Mouse (Mus musculus) forebrain, embryonic 11.5 days (tissue): Measurements from ENCODE around the gene Stpg4. TPM values are rescaled to one million over a fixed set of nuclear protein-coding genes. Genes with fewer than 3 reads are reported as not detected.
A peak's percentile ranks its signal among the peaks of the same experiment; 100 is the strongest.

Experiments used
- ATAC-seq: fragments of 200-750 bp; cut with Nextera tagmentation; replicated peaks from 2 replicates; pipeline ENCODE4 v1.8.0; 2017; ENCODE audit warnings: moderate TSS enrichment; ENCODE audit not compliant: low FRiP score
- DNase-seq: peaks from one replicate; pipeline ENCODE4 v3.0.0-alpha.2; 2017; ENCODE audit warnings: low spot score
- H3K27ac ChIP-seq: fragments of 300-500 bp; sonication (generic); 2 replicates; pipeline ENCODE4 v1.5.1; 2014; ENCODE audit warnings: low read depth, low read length
- H3K27me3 ChIP-seq: fragments of 300-500 bp; sonication (generic); 2 replicates; pipeline ENCODE4 v1.6.1; 2014; ENCODE audit warnings: mild to moderate bottlenecking, low read length, mixed read lengths; ENCODE audit not compliant: control insufficient read depth, insufficient read depth
- H3K36me3 ChIP-seq: fragments of 300-500 bp; sonication (generic); 2 replicates; pipeline ENCODE4 v1.6.1; 2014; ENCODE audit warnings: mild to moderate bottlenecking, low read length, moderate library complexity, mixed read lengths; ENCODE audit not compliant: control insufficient read depth, insufficient read depth
- H3K4me1 ChIP-seq: fragments of 300-500 bp; sonication (generic); replicated peaks from 2 replicates; pipeline ENCODE4 v1.6.1; 2014; ENCODE audit warnings: low read length, mixed read lengths; ENCODE audit not compliant: control insufficient read depth, insufficient read depth
- H3K4me2 ChIP-seq: fragments of 300-500 bp; sonication (generic); 2 replicates; pipeline ENCODE4 v1.6.1; 2014; ENCODE audit warnings: low read depth, mild to moderate bottlenecking, low read length, moderate library complexity, mixed read lengths; ENCODE audit not compliant: severe bottlenecking
- H3K4me3 ChIP-seq: fragments of 300-500 bp; sonication (generic); 2 replicates; pipeline ENCODE4 v1.5.1; 2014; ENCODE audit warnings: low read depth, low read length
- H3K9ac ChIP-seq: fragments of 300-500 bp; sonication (generic); 2 replicates; pipeline ENCODE4 v1.6.1; 2014; ENCODE audit warnings: low read length
- H3K9me3 ChIP-seq: fragments of 300-500 bp; sonication (generic); 2 replicates; pipeline ENCODE4 v1.6.1; 2016; ENCODE audit warnings: low read length, mixed read lengths; ENCODE audit not compliant: control insufficient read depth
- WGBS: fragments of 180-500 bp; shearing (Covaris S2); extraction: QIAGEN DNeasy Blood & Tissue Kit; methylation state at CpG from one replicate; pipeline ENCODE4 v1.1.7; 2014; 5-methylcytosine and 5-hydroxymethylcytosine counted together
- polyA plus RNA-seq: library from polyadenylated mRNA; unstranded; fragments of >200 nt; fragmentation: Nextera tagmentation; extraction: Ambion mirVana; gene quantifications from 2 replicates; pipeline ENCODE4 v1.2.1, GENCODE M21; 2014

Stpg4 gene
- polyA plus RNA-seq, 1 experiment from 2014 or later: not detected

GRCm38 (mm10) chr17:87353745-87354320, 73.7 kb downstream of the Stpg4 start:
- Histone ChIP-seq H3K9ac (no peak overlapping the region), H3K36me3 (no peaks in the 10 kb centered on the region), H3K4me3 (no peak overlapping the region), H3K4me1 (peaks cover 18% of the 10 kb centered on the region), H3K27ac (no peak overlapping the region), H3K4me2 (no peak overlapping the region), H3K9me3 (no peaks in the 10 kb centered on the region), H3K27me3 (no peaks in the 10 kb centered on the region)
- ATAC-seq (no peak), DNase-seq (no peak)
- WGBS: 86% methylated on average over 8 of the region's 8 CpGs

- Histone ChIP-seq H3K9ac (no peak overlapping the region; the same call in 1 of the 2 replicates), H3K36me3 (no peaks in the 10 kb centered on the region), H3K4me2 (no peak overlapping the region), H3K4me1 (peaks cover 21% of the 10 kb centered on the region), H3K27me3 (no peaks in the 10 kb centered on the region), H3K27ac (no peak overlapping the region), H3K9me3 (no peaks in the 10 kb centered on the region), H3K4me3 (no peak overlapping the region)
- ATAC-seq (no peak), DNase-seq (no peak)
- 6% methylated on average over 1 of the region's 1 CpGs for WGBS
Observed at GRCm38 (mm10) chr17:87352898-87353225, 74.7 kb downstream of the Stpg4 start.

DNA sequence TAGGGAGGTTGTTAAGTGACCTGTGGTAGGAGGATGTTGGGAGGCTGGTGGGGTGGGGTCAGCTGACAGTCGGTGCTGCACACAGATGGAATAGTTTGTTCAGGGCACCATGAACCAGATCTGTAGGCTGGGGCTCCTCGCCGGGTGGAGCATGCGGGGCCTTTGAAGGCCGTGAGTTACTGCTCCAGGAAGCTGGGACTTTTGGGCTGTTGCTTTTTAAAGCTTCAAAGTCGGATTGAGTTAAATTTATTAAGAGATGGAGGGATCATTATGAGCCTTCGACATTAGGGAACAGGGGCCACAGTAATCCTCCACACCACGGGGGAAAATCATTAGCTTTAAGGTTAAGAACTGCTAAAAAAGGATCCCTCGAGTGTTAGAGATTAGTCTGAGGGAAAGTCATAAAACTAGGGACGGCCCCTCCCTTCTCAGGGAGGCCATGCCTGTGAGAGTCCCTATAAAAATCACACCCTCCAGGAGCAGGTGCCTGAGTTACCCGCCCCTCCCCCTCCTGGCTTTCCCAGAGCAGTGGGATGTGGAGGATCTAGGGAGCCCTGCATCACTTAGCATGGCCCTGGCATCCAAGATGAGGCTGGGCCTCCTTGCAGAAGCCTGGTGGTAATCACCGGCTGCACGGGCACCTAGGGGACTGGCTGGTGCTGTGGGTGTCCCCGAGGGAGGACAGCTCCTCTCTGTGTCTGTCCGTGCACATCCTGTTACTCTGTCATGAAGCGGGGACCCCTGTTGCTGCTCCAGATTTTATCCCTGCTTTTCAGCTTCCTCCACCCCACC, 75.2 kb downstream of the Stpg4 start:
- H3K9me3 ChIP-seq: no peaks in the 10 kb centered on the region
- peak overlapping the region; percentile 32; the same call in 1 of the 2 replicates for H3K9ac ChIP-seq
- ATAC-seq (peak; percentile 37; the same call in 1 of the 2 replicates), DNase-seq (no peak)
- no peaks in the 10 kb centered on the region for H3K27me3 ChIP-seq
- H3K4me2 ChIP-seq: no peak overlapping the region
- no peaks in the 10 kb centered on the region for H3K36me3 ChIP-seq
- no peak overlapping the region for H3K4me3 ChIP-seq
- H3K4me1 ChIP-seq: peaks cover 21% of the 10 kb centered on the region
- WGBS: 26% methylated on average over 16 of the region's 16 CpGs
- H3K27ac ChIP-seq: no peak overlapping the region

- Histone ChIP-seq H3K36me3 (no peaks in the 10 kb centered on the region), H3K4me3 (no peak overlapping the region), H3K4me1 (peaks cover 21% of the 10 kb centered on the region), H3K9me3 (no peaks in the 10 kb centered on the region), H3K9ac (no peak overlapping the region), H3K27ac (no peak overlapping the region), H3K4me2 (no peak overlapping the region), H3K27me3 (no peaks in the 10 kb centered on the region)
- 32% methylated on average over 20 of the region's 20 CpGs for WGBS
- DNase-seq: no peak
- ATAC-seq: no peak
Observed at GRCm38 (mm10) chr17:87351241-87352105, 76.1 kb downstream of the Stpg4 start.

DNA sequence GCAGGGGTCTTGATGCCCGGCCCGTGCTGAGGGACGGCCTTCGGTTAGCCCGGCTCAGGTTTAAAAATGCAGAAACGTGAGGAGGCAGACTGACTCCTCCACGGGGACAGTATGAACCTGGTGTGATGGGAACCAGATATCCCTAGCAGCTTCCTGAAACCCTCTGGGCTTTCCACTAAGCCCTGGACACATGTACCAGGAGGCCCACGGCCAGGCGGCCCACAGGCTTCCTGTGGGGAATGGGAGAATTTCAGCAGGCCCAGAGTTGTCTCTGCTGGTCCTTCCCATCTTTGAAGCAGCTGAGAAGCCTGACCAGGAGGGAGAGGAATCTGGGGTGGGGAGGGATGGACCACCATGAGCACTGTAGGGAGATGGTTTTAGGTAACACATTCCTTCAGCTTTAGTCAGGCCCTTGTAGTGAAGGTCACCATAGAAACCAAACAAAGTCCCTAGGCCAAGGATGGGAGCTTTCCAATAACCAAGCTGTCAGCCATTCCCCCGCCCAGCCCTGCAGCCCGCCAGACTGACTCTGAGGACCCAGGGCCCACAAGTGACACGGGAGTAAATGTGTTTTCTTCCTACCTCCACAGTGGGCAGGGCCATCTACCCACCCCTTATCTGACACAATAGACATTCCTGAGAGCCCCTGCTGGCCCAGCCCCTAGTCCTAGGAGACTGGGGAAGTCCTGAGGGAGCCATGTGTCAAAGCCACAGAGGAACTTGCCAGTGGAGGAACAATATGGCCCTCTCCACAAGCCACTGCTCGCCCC, 76.9 kb downstream of the Stpg4 start:
- Histone ChIP-seq H3K36me3 (no peaks in the 10 kb centered on the region), H3K4me1 (peaks cover 21% of the 10 kb centered on the region), H3K4me3 (no peak overlapping the region), H3K27ac (no peak overlapping the region), H3K27me3 (no peaks in the 10 kb centered on the region), H3K4me2 (no peak overlapping the region), H3K9me3 (no peaks in the 10 kb centered on the region), H3K9ac (no peak overlapping the region)
- no peak for ATAC-seq
- DNase-seq: no peak
- 54% methylated on average over 13 of the region's 13 CpGs for WGBS

- H3K4me2 ChIP-seq: no peak overlapping the region
- H3K9ac ChIP-seq: no peak overlapping the region
- H3K27me3 ChIP-seq: no peaks in the 10 kb centered on the region
- H3K4me3 ChIP-seq: no peak overlapping the region
- WGBS: 69% methylated on average over 9 of the region's 9 CpGs
- peaks cover 21% of the 10 kb centered on the region for H3K4me1 ChIP-seq
- no peak for DNase-seq
- H3K36me3 ChIP-seq: no peaks in the 10 kb centered on the region
- no peaks in the 10 kb centered on the region for H3K9me3 ChIP-seq
- H3K27ac ChIP-seq: no peak overlapping the region
- ATAC-seq: no peak
Observed at GRCm38 (mm10) chr17:87349575-87349974, 78.0 kb downstream of the Stpg4 start.

GRCm38 (mm10) chr17:87349069-87349468, 78.5 kb downstream of the Stpg4 start:
- Histone ChIP-seq H3K9me3 (no peaks in the 10 kb centered on the region), H3K4me1 (peaks cover 21% of the 10 kb centered on the region), H3K4me3 (no peak overlapping the region), H3K9ac (no peak overlapping the region), H3K36me3 (no peaks in the 10 kb centered on the region), H3K27me3 (no peaks in the 10 kb centered on the region), H3K4me2 (no peak overlapping the region), H3K27ac (no peak overlapping the region)
- 29% methylated on average over 9 of the region's 9 CpGs for WGBS
- ATAC-seq (peak; percentile 40; the same call in 1 of the 2 replicates), DNase-seq (no peak)

GRCm38 (mm10) chr17:87348353-87348752, 79.2 kb downstream of the Stpg4 start:
- H3K36me3 ChIP-seq: no peaks in the 10 kb centered on the region
- no peak overlapping the region for H3K9ac ChIP-seq
- no peaks in the 10 kb centered on the region for H3K27me3 ChIP-seq
- DNase-seq: no peak
- WGBS: 41% methylated on average over 9 of the region's 9 CpGs
- no peak overlapping the region for H3K4me2 ChIP-seq
- no peak for ATAC-seq
- H3K4me3 ChIP-seq: no peak overlapping the region
- peaks cover 21% of the 10 kb centered on the region for H3K4me1 ChIP-seq
- no peak overlapping the region for H3K27ac ChIP-seq
- H3K9me3 ChIP-seq: no peaks in the 10 kb centered on the region
